Mouse (Mus musculus) spleen, adult 10 weeks (tissue): ENCODE results near the gene Nox4. TPM values are rescaled to one million over a fixed set of nuclear protein-coding genes. Genes with fewer than 3 reads are reported as not detected.

Experiments
- polyA plus RNA-seq: library from polyadenylated mRNA; stranded (reverse); fragments of 350-450 nt; fragmentation: Illumina TruSeq; extraction: RNeasy Lipid Tissue Mini Kit (QIAGEN cat#74804); gene quantifications from one replicate; pipeline ENCODE4 v1.2.3, GENCODE M21; 2015; ENCODE audit warnings: low replicate concordance; ENCODE audit not compliant: insufficient read depth

Gene Nox4
- polyA plus RNA-seq: 0.36 TPM

DNA sequence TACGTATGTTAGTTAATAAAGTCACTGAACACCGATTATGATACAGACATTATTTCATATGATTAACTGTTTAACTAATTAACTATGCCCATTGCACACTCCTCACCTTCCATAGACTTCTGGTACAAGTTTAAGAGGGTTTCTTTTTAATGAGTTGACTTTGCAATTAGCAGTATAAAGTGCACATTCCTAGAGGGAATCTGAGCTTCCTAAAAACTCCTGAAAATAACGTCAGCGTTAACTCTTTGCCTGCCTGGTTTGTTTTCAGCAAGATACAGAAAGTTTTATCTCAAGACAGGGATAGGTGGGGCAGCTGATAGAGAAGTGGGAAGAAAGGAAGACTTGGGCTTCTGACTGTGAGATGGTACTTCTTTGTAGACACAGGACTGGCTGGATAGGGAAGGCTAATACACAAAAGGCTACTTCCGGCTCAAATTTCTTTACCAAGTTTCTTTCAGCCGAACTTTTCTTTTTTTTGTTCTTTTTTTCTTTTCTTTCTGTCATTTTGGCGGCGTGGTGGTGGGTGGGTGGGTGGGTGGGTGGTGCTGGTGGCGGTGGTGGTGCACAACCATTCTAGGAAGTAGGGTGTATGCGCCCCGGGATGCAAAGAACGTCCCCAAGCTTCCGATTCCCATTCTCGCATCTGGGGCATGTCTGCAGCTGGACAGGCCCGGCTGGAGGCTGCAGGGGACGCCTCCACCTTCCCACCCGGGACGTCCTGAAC is at the start of gene Nox4:
Gene Nox4, plus strand, starts transcription at position 241 of the 724 bp plus-strand sequence.

Other genes starting within 250 kb of the Nox4 start
- not detected for gene Vmn2r79, start 250.0 kb upstream of the Nox4 start, polyA plus RNA-seq
- not detected for gene Tyr, start 247.4 kb downstream of the Nox4 start, polyA plus RNA-seq